Mouse (Mus musculus): ENCODE data around the gene Nptx1.

Nptx1 gene

GRCm38 (mm10) chr11:119547183-119547921 lies at the start of gene Nptx1:
Gene Nptx1, minus strand, starts transcription at chr11:119547753.
- no peak for DNase-seq (ENCODE audit: low spot score)

GRCm38 (mm10) chr11:119593966-119594365 lies 46.4 kb upstream of the Nptx1 start:
- DNase-seq (ENCODE audit: low spot score) = no peak

GRCm38 (mm10) chr11:119589242-119589641 lies 41.7 kb upstream of the Nptx1 start:
- DNase-seq (ENCODE audit: low spot score) = no peak

- DNase-seq (ENCODE audit: low spot score) = no peak
These were observed 39.6 kb upstream of the Nptx1 start for GRCm38 (mm10) chr11:119587112-119587511.

- DNase-seq (ENCODE audit: low spot score) = no peak
These were observed 39.0 kb upstream of the Nptx1 start for GRCm38 (mm10) chr11:119586511-119586910.

DNA sequence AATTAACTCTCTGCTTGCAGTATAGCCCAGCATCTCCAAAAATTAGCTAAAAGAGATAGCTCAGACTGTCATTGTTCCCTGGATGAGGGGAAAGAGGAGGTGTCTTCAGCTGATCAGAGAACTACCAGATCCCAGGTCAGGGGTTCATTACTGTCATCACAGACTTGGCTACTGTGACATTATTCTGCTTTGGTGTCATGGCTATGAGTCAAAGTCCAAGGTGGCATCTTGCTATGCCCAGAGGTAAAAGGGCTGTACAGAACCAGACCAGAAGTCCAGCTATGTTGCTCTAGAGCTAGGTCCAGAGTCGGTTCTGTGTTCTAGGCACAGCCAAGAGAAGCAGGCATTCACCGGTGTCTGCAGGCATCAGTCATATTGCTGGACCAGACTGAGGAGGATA lies 30.2 kb upstream of the Nptx1 start:
- DNase-seq (ENCODE audit: low spot score) = no peak

DNA sequence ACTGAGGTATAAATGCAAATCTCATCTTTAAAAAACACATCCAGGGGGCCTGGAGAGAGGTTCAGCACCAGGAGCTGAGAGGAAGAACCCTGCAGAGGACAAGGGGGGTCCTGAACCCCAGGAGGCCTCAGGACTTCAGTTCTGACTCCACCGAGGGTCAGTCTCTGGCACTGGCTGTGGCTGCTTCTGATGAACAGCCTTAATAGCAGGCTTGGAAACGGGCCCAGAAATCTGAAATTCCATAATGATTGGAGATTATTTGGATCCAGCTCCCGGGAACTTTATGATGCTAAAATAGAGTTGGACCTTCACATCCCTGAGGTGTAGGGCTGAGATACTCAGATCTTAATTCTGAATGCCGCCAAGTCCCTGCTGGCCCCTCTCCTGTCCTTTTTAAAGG lies 29.3 kb upstream of the Nptx1 start:
- DNase-seq (ENCODE audit: low spot score) = no peak

DNA sequence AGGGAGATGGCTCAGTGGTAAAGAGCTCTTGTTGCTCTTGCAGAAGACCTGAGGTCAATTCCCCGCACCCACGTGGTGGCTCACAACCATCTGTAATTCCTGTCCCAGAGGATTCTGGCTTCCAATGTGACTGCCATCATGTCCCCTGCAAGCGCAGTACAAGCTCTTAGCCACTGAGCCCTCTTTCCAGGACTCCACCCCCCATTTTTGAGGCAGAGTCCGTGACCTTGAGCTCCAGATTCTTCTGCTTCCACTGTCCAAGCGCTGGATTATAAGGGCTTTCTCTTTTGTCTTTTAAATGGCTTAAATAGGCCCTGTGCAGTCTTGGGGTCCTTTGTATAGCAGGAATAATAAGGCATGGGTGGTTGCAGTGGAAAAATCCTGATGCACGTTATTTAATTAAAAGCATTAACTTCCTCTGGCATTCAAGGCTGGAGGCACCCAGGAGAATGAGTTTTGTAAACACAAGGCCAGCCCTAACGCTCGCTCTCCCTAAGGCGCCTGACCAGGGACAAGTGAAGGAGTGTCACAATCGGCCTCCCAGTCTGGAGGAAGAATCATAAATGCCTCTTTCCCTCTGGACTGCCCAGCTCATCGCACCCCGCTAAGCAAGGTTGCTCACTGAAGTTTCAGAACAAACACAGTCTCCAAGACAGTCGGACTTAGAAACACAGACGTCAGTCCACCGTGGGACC lies 24.9 kb upstream of the Nptx1 start:
- DNase-seq (ENCODE audit: low spot score) = no peak

DNA sequence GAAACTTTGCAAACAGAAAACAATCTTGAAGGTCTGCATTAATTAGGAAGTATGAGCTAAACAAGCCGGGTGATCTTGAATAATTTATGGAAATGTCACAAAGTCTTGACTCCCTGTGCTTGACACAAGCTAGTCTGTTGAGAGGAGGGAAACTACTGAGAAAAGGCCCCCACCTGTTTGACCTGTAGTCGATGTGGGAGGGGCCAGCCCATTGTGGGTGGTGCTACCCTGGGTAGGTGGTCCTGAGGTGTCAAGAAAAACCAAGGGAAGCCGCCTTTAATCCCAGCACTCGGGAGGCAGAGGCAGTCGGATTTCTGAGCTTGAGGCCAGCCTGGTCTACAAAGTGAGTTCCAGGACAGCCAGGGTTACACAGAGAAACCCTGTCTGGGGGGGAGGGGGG lies 18.6 kb upstream of the Nptx1 start:
- DNase-seq (ENCODE audit: low spot score) = no peak

GRCm38 (mm10) chr11:119565684-119566083 lies 18.1 kb upstream of the Nptx1 start:
- DNase-seq (ENCODE audit: low spot score) = no peak

GRCm38 (mm10) chr11:119565021-119565420 lies 17.5 kb upstream of the Nptx1 start:
- no peak for DNase-seq (ENCODE audit: low spot score)

GRCm38 (mm10) chr11:119564383-119564782 lies 16.8 kb upstream of the Nptx1 start:
- no peak for DNase-seq (ENCODE audit: low spot score)

DNA sequence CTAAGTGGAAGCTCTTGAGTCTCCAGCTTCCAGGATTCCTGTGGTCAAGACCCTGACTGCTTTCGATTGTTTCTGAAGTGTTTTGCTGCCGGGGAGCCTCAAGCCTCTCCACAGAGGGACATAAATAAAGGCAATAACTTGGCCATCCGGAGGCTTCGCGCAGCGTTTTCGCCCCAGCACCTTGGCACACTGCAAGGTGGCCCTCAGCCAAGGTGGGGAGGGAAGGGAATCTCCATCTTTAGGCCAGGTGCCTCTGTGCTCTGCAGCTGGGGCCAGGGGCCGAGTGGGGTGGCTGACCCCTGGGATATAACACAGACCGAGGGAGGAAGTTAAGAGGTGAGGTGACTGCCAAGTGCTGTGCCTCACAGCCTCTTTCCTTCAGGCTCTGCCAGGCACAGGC lies 15.6 kb upstream of the Nptx1 start:
- no peak for DNase-seq (ENCODE audit: low spot score)

GRCm38 (mm10) chr11:119562286-119562685 lies 14.7 kb upstream of the Nptx1 start:
- DNase-seq (ENCODE audit: low spot score) = no peak

DNA sequence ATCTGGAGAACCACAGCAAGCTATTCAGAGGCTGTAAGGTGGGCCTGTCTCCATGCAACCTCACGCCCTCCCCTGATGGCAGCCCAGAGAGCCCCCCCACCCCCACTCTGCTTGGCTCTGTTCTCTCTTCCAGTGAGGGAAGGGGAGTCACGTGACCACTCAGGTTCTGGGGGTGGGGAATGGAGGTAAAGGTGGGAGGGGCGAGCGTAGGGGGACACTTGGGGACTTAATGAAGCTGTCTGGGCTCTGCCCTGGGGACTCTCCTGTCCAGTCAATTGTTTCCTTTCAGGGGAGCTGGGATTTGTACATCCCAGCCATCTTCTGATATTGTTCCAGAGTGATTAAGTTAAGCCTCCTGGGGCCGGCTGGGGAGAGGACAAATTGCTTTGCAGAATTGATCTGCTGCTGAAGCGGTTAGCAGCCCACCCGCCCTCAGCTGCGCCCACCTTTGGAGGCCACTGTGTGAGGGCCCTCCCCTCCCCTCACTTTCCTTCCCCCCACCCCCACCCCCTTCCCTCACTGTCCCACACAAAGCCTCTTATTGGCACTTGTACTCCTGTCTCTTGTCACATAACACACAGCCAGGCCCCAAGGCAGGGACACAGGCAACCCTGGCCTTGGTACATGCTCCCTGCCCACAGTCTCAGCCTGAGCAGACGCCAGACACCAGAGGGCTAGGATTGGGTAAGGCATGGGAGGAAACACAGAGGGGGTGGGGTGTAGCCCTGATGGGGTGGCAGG lies 11.5 kb upstream of the Nptx1 start:
- DNase-seq (ENCODE audit: low spot score) = no peak

GRCm38 (mm10) chr11:119557940-119558869 lies 10.7 kb upstream of the Nptx1 start:
- DNase-seq (ENCODE audit: low spot score) = no peak

DNA sequence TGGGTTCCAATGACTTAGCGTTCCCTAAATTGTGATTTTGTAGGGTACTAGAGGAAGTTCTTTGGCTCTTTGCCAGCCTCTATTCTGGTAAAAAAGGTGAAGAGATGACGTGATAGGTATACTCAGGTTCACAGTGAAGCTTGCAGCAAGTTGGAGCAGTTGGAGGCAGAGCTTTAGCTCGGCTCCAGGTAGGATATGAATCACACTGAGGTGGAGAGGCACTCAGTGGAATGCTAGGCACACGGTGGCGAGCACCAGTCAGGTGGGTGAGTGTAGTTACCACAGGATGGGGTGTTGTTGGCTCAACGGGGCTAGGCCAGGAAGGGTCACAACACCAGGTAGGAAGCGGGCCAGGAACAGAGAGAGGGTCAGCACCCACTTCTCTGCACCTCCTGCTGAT lies 7.6 kb upstream of the Nptx1 start:
- DNase-seq (ENCODE audit: low spot score) = no peak

GRCm38 (mm10) chr11:119554706-119555105 lies 7.2 kb upstream of the Nptx1 start:
- no peak for DNase-seq (ENCODE audit: low spot score)

GRCm38 (mm10) chr11:119552902-119553802 lies 5.6 kb upstream of the Nptx1 start:
- no peak for DNase-seq (ENCODE audit: low spot score)

DNA sequence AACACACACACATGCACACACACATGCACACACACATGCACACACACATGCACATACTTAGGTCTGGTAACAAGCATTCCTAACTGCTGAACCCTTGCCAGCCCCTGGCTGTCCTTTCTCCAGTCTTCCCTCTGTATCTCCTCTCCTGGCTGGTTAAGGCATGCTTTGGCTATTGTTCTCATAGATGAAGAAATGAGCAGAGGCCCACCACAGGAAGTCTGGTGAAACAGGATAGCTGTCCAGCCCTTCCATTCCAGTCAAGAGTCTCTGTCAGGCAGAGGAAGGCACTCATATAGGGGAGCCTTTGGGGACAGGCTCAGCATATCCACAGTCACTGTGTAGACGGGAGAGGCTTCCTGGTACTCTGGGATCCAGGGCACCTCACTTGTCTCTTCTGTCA lies 4.7 kb upstream of the Nptx1 start:
- DNase-seq (ENCODE audit: low spot score) = no peak

DNA sequence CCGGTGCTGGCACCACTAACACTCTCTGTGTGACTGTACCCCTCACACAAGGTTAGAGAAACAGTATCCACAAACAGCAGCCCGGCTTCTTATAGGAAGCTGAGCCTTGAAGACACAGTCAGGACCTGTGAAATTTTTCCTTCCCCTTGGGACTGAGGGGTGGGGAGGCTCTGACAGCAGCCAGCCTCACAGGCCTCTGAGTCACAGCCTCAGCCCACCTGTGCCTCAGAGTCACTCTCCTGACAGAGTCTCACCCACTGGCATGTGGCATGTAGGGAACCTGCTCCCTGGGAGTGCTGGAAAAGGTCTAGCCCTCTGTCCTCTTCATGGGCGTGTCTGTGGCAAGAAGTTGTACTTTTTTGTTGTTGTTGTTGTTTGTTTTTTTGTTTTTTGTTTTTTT lies 3.9 kb upstream of the Nptx1 start:
- DNase-seq (ENCODE audit: low spot score) = no peak

Data from T-cell, adult 2 months (primary cell).